Mouse (Mus musculus): Measurements from ENCODE around the gene Alad.

- no peak for TF ChIP-seq POLR2A (IDR thresholded peaks at IDR 0.05; ENCODE audit: borderline replicate concordance, low read depth, low read length)
- TF ChIP-seq CTCF (IDR thresholded peaks at IDR 0.05; ENCODE audit: low read depth, low read length) = no peak
Measured at GRCm38 (mm10) chr4:62480709-62481605, 38.8 kb downstream of the Alad start.

Measured in bone marrow macrophage, adult 2 months (primary cell).